Mouse (Mus musculus) spleen, postnatal 36 days (tissue): ENCODE measurements around the gene Ccnb1.
"Not testable (repeated sequence)": the region's sequence is repeated elsewhere in the genome, so short reads cannot be mapped to it uniquely, and the experiment has no call there.

ENCODE experiments used
- DNase-seq, 2 experiments: peaks; one replicate each; pipeline ENCODE4 v3.0.0; 2022; ENCODE audit warnings: low spot score in 2 of 2, mixed read lengths in 1 of 2

Gene Ccnb1

GRCm38 (mm10) chr13:100774704-100775103 is 11.7 kb downstream of the Ccnb1 start:
- no peak for DNase-seq

DNA sequence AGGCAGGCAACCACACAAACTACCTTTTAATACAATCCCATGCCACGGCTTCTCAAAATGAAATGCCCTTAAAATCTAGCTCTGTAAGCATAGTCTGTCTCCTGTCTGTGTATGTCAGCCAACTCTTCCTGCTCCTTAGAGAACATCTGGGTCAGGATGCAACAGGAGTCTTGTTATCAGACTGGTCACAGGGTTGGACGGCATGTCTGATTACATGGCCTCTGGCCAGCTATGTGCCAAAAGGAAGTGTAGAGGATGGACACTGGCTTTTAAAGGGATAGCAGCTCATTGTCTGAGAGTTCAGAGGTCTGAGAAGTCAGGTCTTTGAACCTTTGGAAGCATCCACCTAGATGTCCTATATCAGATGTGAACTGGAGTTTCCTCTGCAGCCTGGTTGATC is 31.0 kb downstream of the Ccnb1 start:
- DNase-seq: no peak

DNA sequence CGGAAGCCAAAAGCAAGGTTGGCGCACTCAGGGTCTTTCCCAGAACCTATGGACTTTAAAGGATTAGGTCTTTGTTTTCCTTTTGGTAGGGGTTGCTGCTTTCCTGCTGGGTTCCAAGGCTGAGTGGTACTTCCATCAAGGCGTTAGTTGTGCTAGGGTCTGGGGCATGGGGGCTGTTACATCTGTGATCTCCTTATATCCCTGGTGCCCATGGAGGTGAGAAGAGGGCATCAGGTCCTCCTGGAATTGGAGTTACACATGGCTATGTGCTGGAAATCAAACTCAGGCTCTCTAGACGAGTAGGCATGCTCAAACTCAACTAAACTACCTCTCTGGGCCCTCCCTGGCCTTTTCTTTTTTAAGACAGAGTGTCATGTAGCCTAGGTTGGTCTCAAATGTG is 32.2 kb downstream of the Ccnb1 start:
- DNase-seq: no peak

DNA sequence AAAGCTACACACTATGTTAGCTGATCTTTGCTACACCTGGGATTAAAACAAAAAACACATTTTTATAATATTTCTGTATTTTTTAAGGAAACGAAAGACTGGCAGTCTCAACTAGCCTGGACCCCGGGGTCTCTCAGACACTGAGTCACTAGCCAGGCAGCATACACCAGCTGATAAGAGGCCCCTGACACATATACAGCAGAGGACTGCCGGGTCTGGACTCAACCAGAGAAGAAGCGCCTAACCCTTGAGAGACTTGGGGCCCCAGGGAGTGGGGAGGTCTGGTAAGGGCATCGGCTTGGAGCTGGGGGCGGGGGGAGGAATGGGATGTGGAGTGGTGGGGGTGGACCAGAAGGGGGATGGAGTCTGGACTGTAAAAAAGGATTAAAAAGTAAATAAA is 33.4 kb downstream of the Ccnb1 start:
- no peak for DNase-seq

DNA sequence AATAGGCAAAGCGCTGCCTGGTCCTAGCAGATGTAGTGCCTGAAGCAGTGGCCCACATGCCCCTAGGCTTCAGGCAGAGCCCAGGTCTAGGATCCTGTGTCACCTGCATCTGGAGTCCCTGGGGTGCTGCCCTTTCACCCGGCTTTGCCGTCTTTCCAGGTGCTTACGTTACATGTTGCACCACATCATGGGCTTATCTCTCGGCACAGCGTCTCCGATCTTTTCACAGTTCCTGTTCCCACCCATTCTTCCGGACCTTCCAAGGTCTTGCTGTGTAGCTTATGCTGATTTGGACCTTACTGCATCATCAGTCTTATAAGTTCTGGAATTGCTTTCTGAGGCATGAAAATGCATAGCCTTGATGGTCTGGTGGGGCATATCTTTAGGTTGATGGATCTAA is 33.8 kb downstream of the Ccnb1 start:
- DNase-seq: no peak

DNA sequence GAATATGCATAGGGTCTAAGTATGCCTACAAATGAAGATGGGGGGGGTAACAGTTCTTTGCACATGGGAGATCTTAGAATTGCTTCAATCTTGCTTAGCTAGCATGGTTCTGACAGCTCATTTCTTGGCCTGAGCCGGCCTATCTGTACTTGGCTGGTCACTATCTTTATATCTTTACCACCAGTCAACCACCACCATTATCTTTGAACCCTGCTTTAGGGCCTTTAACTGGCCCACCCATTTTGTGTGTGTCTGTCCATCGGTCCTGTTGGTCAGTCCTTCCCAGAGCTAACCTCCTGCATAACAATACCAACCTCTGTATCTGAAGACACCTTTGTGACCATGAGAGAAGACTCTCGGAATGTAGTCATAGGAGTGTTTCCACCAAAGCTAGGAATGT is 35.0 kb downstream of the Ccnb1 start:
- DNase-seq: no peak

GRCm38 (mm10) chr13:100750799-100751198 is 35.6 kb downstream of the Ccnb1 start:
- DNase-seq: no peak

DNA sequence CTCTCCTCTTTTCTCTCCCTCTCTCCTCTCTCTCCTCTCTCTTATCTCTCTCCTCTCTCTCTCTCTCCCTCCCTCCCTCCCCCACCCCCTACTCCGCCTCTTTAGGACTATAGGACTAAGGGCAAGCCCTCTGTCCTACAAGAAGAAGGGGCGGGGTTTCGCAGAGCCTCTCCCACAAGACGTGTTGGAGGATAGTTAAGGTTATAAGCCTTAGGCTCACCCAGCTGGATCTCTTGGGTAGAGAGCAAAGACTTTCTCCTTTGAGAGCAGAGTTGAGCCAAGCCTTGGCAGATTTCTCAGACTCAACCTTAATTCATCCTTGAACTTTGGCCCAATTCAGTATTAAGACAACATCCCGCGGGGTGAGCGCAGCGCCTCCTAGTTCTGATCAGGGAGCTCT is 37.7 kb downstream of the Ccnb1 start:
- no peak for DNase-seq

GRCm38 (mm10) chr13:100746090-100746489 is 40.3 kb downstream of the Ccnb1 start:
- DNase-seq: no peak

GRCm38 (mm10) chr13:100744036-100744744 is 42.2 kb downstream of the Ccnb1 start, which contains the start of gene Mrps36:
Gene Mrps36 (minus strand): TSS chr13:100744659.
- DNase-seq: peak; percentile 95

GRCm38 (mm10) chr13:100743346-100744035 is 42.9 kb downstream of the Ccnb1 start:
- DNase-seq: no peak

- DNase-seq: no peak
These were observed 43.5 kb downstream of the Ccnb1 start for GRCm38 (mm10) chr13:100742831-100743230.

DNA sequence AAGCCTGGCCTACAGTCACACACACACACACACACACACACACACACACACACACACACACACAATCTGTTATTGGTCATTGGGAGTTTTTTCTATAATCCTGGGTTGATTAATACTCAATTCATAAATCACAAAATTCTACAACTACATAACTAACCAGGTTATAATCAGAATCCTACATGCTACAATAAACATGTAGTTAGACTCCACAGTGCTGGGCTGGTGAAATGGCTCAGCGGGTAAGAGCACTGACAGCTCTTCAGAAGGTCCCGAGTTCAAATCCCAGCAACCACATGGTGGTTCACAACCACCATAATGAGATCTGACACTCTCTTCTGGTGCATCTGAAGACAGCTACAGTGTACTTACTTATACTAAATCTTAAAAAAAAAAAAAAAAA is 53.6 kb downstream of the Ccnb1 start:
- no peak for DNase-seq

- not testable (repeated sequence) for DNase-seq
These were observed 54.8 kb downstream of the Ccnb1 start for GRCm38 (mm10) chr13:100731462-100732046.

- DNase-seq: peak; percentile 88 to 91
These were observed 55.6 kb downstream of the Ccnb1 start, which contains the start of gene Cdk7 for GRCm38 (mm10) chr13:100730861-100731176. Gene Cdk7 (minus strand): TSS chr13:100730939.

GRCm38 (mm10) chr13:100730153-100730860 is 56.1 kb downstream of the Ccnb1 start:
- DNase-seq: no peak
